Mouse (Mus musculus) gonadal fat pad, adult 2 months (tissue): Measurements from ENCODE around the gene Prkn. TPM values are rescaled to one million over a fixed set of nuclear protein-coding genes. Genes with fewer than 3 reads are reported as not detected.

ENCODE experiments used
- DNase-seq: peaks from one replicate; pipeline ENCODE4 v3.0.0-alpha.2; 2012; ENCODE audit warnings: low read depth
- polyA plus RNA-seq: library from polyadenylated mRNA; depleted of rRNA; stranded (reverse); fragments of >200 nt; gene quantifications from 2 replicates; pipeline ENCODE4 v1.2.3, GENCODE M21; 2012; rRNA removed

Gene Prkn
- 8.2 and 9.2 TPM in 2 replicates for polyA plus RNA-seq

GRCm38 (mm10) chr17:10840148-10840707 lies at the start of gene Prkn, which contains the start of gene Pacrg:
TSS of gene Prkn (plus strand) at chr17:10840384.
TSS of gene Pacrg (minus strand) at chr17:10840311.
- peak; percentile 85 for DNase-seq

- DNase-seq, result no peak
These were observed 48.5 kb upstream of the Prkn start for GRCm38 (mm10) chr17:10791661-10792060.

- no peak for DNase-seq
These were observed 33.5 kb upstream of the Prkn start for GRCm38 (mm10) chr17:10806692-10807091.

- DNase-seq, result no peak
These were observed 32.8 kb upstream of the Prkn start for GRCm38 (mm10) chr17:10807261-10807998.

GRCm38 (mm10) chr17:10808571-10808970 lies 31.6 kb upstream of the Prkn start:
- DNase-seq, result no peak

- no peak for DNase-seq
These were observed 21.2 kb upstream of the Prkn start for GRCm38 (mm10) chr17:10818971-10819370.

GRCm38 (mm10) chr17:10840731-10841201 lies 582 bp downstream of the Prkn start:
- DNase-seq, result no peak

- no peak for DNase-seq
These were observed 14.0 kb downstream of the Prkn start for GRCm38 (mm10) chr17:10854207-10854606.

- DNase-seq, result no peak
These were observed 34.3 kb downstream of the Prkn start for GRCm38 (mm10) chr17:10874208-10875187.

- DNase-seq, result no peak
These were observed 38.8 kb downstream of the Prkn start for GRCm38 (mm10) chr17:10878986-10879385.

GRCm38 (mm10) chr17:10882260-10882659 lies 42.1 kb downstream of the Prkn start:
- no peak for DNase-seq

- no peak for DNase-seq
These were observed 47.7 kb downstream of the Prkn start for GRCm38 (mm10) chr17:10887924-10888323.

- no peak for DNase-seq
These were observed 61.6 kb downstream of the Prkn start for GRCm38 (mm10) chr17:10901686-10902228.

GRCm38 (mm10) chr17:10936698-10937097 lies 96.5 kb downstream of the Prkn start:
- no peak for DNase-seq

- no peak for DNase-seq
These were observed 97.7 kb downstream of the Prkn start for GRCm38 (mm10) chr17:10937844-10938243.

GRCm38 (mm10) chr17:10938755-10939154 lies 98.6 kb downstream of the Prkn start:
- no peak for DNase-seq

GRCm38 (mm10) chr17:10946552-10946951 lies 106.4 kb downstream of the Prkn start:
- DNase-seq, result no peak

GRCm38 (mm10) chr17:10947614-10948013 lies 107.4 kb downstream of the Prkn start:
- DNase-seq, result no peak

- no peak for DNase-seq
These were observed 119.1 kb downstream of the Prkn start for GRCm38 (mm10) chr17:10959066-10959864.

- no peak for DNase-seq
These were observed 122.0 kb downstream of the Prkn start for GRCm38 (mm10) chr17:10962151-10962550.

GRCm38 (mm10) chr17:10982136-10982535 lies 142.0 kb downstream of the Prkn start:
- no peak for DNase-seq
